Mouse (Mus musculus): Measurements from ENCODE around the gene 4930512M02Rik.
"Not testable (repeated sequence)": the region's sequence is repeated elsewhere in the genome, so short reads cannot be mapped to it uniquely, and the experiment has no call there.

Gene 4930512M02Rik

DNA sequence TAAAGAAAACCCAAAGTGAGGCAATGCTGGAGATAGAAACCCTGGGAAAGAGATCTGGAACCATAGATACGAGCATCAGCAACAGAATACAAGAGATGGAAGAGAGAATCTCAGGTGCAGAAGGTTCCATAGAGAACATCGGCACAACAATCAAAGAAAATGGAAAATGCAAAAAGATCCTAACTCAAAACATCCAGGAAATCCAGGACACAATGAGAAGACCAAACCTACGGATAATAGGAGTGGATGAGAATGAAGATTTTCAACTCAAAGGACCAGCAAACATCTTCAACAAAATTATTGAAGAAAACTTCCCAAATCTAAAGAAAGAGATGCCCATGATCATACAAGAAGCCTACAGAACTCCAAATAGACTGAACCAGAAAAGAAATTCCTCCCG, at the start of gene 4930512M02Rik:
4930512M02Rik (minus strand) TSS at position 101 of the 400 bp plus-strand sequence.
- DNase-seq = not testable (repeated sequence)

GRCm38 (mm10) chr11:11677165-11677564, 49.5 kb upstream of the 4930512M02Rik start:
- no peak for DNase-seq

DNA sequence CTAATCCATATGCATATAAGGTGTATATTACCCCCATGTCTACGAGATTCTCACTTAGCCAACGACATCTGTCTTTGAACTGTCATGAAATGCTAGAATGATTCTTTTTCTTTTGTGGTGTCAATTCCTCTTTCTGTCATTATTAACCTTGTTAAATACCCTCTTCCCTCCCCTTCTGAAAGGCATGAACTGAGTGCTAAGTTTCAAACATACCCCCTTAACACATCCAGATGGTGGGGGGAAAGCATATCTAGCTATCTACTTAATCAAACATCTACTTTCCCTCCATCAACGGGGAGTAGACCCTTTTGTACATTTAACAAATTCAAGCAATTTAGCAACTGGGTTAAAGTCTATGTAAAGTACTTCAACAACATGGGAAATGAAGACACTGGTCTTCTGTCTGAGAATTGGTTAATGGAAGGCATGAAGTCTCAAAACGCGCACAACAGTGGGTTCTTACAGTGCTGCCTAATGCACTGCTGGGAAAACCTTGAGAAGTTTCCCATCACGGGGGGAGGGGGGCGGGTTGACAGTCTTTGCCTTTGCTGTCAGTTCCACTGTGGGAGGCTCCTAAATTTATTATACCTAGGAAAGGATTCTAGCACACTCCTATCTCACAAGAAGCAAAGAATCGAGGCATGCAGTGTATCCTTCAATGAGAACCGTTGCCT, 48.6 kb upstream of the 4930512M02Rik start:
- no peak for DNase-seq

DNA sequence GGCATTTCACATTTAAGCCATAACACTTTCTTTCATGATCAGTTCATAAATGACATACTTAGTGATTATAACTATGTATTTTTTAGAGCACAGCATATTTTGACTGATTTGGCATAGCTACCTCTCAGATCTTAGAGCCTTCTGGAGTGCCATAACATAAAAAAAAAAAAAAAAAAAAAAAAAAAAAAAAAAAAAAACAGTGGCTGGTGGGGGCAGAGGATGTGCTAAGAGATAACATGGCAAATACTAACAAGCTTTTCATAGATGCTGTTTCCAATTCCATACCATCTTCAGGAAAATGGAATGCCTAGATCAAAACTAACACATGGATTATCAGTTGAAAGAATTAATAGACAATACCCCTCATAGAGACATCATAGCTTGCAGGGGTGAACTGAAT, 47.4 kb upstream of the 4930512M02Rik start:
- no peak for DNase-seq

- no peak for DNase-seq
These were observed 45.3 kb upstream of the 4930512M02Rik start for GRCm38 (mm10) chr11:11672974-11673373.

- DNase-seq = no peak
These were observed 40.3 kb upstream of the 4930512M02Rik start for GRCm38 (mm10) chr11:11667922-11668290.

GRCm38 (mm10) chr11:11667254-11667921, 39.8 kb upstream of the 4930512M02Rik start:
- DNase-seq = no peak

DNA sequence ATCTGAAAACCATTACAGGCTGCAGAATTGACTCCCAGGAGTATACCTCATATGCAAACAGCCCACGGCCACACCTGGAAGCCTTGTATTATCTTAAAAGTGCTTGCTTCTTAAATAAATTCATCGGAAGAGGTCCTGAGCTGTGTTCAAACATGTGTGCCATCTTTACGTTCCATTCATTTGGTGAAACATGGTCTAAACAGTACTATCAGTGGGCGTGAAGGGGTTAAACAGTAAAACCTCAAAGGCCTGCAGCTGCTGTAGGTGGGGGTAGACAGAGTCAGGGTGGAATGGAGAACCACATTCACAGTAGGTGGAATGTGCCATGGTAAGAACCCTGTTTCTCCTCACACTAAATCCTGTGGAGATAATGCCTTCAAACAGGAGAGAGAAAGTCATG, 33.0 kb upstream of the 4930512M02Rik start:
- DNase-seq = no peak

DNA sequence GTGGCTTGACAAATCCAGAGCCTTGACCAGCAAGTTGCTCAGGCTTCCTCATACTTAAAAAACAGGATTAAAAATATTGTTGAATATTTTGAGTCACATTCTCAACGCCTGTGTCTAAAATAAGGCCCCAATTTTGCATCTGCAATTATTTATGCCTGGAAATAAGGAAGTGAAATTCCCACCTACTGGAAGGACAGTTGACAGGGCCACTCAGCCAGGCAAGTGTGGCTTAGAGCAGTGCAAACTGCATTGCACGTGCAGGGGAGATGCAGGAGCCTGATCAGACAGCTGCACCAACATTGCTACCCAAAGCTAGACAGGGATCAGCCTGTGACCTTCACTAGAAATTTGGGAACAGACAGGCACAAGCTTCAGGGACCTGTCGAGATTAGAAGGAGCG, 31.2 kb upstream of the 4930512M02Rik start:
- no peak for DNase-seq

- DNase-seq = no peak
These were observed 30.0 kb upstream of the 4930512M02Rik start for GRCm38 (mm10) chr11:11657634-11658033.

DNA sequence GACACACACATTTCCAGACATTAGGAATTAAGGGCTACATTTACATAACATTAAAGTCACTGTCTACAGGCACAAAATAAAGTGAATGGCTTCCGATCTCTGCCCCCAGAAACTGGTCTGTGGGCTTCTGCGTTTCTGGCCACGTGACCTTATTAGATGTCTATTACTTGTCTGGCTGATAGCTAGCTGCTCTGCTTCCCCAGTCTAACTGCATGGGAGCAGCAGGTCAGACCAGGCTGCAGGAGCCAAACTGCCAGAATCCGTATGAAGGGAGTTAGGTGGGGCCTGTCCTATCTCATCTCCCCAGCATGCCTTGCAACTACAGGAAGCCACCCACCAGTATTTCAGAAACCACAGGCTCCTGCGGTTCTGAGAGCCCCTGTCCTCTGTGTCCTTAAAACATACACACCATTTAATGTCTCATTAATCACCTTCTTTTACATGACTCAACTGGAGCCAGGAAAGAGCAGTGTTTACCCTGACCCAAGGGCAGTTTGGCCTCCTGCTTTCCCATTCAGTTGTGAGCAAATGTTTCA, 29.4 kb upstream of the 4930512M02Rik start:
- DNase-seq = peak; percentile 6

- DNase-seq = no peak
These were observed 28.8 kb upstream of the 4930512M02Rik start for GRCm38 (mm10) chr11:11656388-11656787.

DNA sequence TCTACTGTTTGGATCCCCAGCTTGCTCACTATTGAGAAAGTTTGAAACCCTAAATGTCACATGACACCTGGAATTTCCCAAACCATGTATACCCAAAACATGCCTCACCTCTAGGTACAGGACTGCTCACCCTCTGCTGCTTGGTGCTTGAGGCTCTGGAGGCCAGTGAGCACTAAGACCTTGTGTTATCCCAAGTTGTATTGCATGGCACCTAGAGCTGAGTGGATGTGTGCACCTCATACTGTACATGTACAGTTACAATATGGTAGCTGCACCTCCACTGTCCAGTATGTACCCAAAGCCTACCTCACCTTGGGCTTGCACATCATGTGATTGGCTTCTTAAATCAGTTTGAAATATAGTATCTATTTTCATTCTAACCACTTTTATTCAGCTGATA, 16.7 kb upstream of the 4930512M02Rik start:
- DNase-seq = no peak

DNA sequence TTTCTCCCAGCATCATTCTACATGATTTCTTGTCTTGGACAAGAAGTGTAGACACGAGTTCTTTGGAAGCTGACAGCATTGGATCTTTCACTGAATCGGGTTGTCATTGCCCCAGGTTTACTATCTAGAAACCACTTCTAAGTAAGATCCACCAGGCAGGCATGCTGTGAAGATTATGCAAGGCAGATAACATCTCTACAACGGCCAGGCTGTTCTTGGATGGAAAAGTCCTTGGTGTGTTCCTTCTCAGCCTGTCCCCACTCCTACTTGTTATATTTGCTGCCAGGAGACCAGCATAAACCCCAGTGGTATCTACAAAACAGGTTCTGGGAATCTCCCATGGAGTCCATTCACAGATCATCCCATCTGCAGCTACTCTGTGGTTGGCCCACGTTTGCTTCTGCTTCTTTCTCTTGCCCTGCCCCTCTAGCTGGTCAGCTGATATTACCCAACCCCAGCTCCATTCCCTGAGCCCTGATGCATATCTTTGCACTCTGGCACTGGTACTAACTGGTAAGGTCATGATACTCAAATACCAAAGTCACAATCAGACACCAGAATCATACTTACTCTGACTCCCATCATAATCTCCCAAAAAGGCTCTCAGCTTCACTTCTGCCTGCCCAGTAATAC, 3.4 kb downstream of the 4930512M02Rik start:
- DNase-seq = no peak

DNA sequence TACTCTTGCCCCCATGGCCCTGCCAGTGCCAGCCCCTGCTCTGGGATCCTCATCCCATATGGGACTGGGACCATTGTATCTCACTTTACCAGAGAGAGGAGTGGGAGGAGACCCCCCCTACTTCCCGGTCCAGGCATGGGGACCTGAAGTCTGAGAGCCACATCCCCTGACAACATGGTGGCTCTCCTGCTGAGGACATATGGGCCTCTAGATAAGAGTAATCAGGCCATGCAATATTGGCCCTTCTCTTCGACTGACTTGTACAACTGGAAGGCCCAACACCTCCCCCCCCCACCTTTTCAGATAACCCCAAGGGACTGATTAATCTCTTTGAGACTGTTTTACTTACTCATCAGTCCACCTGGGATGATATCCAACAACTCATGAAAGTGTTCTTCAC, 18.4 kb downstream of the 4930512M02Rik start:
- no peak for DNase-seq

DNA sequence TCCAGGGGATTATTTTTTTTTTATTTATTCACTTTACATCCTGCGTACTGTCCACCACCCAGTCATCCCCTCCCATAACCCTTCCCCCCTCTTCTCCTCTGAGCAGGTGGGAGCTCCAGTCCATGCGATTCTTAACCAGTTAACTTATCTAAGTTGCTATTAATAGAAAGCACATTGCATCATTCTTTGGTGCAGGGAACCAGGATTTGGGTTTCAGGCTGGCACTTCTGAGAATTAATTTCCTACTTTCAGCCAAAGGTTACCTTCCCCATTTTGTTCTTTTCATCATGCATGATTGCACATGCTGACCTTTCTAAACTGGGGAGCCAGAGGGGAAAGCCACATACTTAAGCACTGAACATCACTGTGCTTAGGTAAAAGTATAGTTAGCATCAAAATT, 40.3 kb downstream of the 4930512M02Rik start:
- no peak for DNase-seq

- DNase-seq = no peak
These were observed 41.2 kb downstream of the 4930512M02Rik start for GRCm38 (mm10) chr11:11586423-11586822.

DNA sequence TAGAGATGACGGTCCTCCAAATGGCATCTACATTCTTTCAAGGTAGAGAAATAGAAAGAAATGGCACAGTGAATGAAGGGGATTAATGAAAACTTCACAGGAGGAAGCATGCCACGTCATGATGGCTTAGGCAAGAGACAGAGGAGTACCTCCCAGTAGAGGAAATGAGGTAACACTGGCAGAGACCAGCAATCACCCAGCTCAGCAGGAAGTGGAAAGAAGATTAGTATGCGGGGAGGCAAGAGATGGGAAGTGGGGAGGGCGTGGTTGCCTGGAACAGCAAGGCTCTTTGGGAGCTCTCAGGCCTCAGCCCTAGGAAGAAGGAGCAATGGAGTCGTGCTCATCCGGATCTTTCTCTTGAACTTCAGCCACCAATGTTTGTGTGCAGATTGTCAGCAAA, 53.9 kb downstream of the 4930512M02Rik start:
- DNase-seq = peak; percentile 12

- no peak for DNase-seq
These were observed 56.9 kb downstream of the 4930512M02Rik start for GRCm38 (mm10) chr11:11570747-11571146.

- no peak for DNase-seq
These were observed 58.0 kb downstream of the 4930512M02Rik start for GRCm38 (mm10) chr11:11569466-11570132.

GRCm38 (mm10) chr11:11568033-11568432, 59.6 kb downstream of the 4930512M02Rik start:
- DNase-seq = no peak

DNA sequence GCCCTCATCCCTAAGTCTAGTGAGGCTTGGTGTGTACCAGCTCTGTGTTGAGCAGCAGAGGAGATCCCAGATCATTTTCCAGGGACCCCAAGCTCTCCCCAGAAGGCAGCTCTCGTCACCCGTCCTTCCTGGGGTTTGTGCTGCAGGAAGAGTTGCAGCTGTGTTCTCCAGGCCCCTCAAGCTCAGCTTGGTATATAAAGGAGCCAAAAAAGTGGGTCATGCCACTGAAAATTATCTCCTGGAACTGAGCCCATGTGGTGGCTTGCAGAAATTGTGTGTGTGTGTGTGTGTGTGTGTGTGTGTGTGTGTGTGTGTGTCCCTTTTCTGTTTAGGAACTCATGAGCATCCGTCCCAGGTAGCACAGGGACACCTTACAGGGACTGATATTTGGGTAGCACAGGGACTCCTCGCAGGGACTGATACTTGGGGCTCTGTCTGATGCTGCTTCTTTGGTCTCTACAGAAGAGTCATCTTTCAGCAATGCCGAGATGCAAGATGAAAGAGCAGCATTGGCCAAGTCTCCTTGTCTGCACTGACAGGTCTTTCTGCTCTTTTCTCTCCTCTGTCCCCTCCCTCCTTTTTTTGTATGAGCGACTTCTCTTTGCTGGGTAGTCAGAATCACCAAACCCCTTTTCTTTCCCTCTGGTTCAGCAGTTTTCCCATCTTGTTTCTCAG, 62.4 kb downstream of the 4930512M02Rik start:
- no peak for DNase-seq

All from lung, postnatal 10 days (tissue).